Mouse (Mus musculus): ENCODE data around the gene Parvg. TPM values are rescaled to one million over a fixed set of nuclear protein-coding genes. Genes with fewer than 3 reads are reported as not detected.

Gene Parvg
- total and polyA plus RNA-seq, 3 experiments = 58.8 to 142 TPM; not detected in 1

GRCm38 (mm10) chr15:84294391-84294790 is 29.4 kb upstream of the Parvg start:
- DNase-seq (ENCODE audit: low read depth, low spot score) = no peak

GRCm38 (mm10) chr15:84295225-84295624 is 28.6 kb upstream of the Parvg start:
- TF ChIP-seq MEF2A (IDR thresholded peaks at IDR 0.05; ENCODE audit: extremely low read depth, insufficient replicate concordance, low read depth, low read length, poor library complexity, severe bottlenecking) (no peak), MAFK (IDR thresholded peaks at IDR 0.05; ENCODE audit: borderline replicate concordance, low read depth, low read length) (no peak), MYC (IDR thresholded peaks at IDR 0.05; ENCODE audit: low read depth, low read length) (no peak), ETS1 (IDR thresholded peaks at IDR 0.05; ENCODE audit: low read depth, low read length) (no peak), KAT2A (conservative IDR thresholded peaks at IDR 0.05; ENCODE audit: low read depth, low read length) (no peak)
- Histone ChIP-seq H3K4me1 (ENCODE audit: control insufficient read depth in 1 of 2, insufficient read depth in 2 of 2, low read length in 2 of 2) (no peaks in the 10 kb centered on the region), H3K27ac (ENCODE audit: control insufficient read depth, low read depth, low read length) (no peak overlapping the region), H3K4me3 (ENCODE audit: control insufficient read depth in 1 of 2, insufficient read depth in 1 of 2, low read depth in 2 of 2, low read length in 2 of 2) (no peak overlapping the region), H3K27me3 (ENCODE audit: control insufficient read depth in 1 of 2, insufficient read depth in 2 of 2, low read length in 2 of 2) (no peaks in the 10 kb centered on the region), H3K79me2 (ENCODE audit: control insufficient read depth, insufficient read depth, low read length, poor library complexity) (no peaks in the 10 kb centered on the region), H3K36me3 (ENCODE audit: control insufficient read depth in 1 of 2, insufficient read depth in 2 of 2, low read length in 2 of 2) (no peaks in the 10 kb centered on the region), H3K9ac (ENCODE audit: control insufficient read depth, low read depth, low read length, poor library complexity, severe bottlenecking) (no peak overlapping the region), H3K9me3 (replicated peaks; ENCODE audit: insufficient read depth, low read length) (no peaks in the 10 kb centered on the region)
- DNase-seq (ENCODE audit: low read depth, low spot score) = no peak

More at GRCm38 (mm10) chr15:84294391-84294790, 29.4 kb upstream of the Parvg start:
- Histone ChIP-seq H3K79me2 (ENCODE audit: control insufficient read depth, insufficient read depth, low read length, poor library complexity) (no peaks in the 10 kb centered on the region), H3K27ac (ENCODE audit: control insufficient read depth, low read depth, low read length) (no peak overlapping the region), H3K9ac (ENCODE audit: control insufficient read depth, low read depth, low read length, poor library complexity, severe bottlenecking) (no peak overlapping the region), H3K27me3 (ENCODE audit: control insufficient read depth in 1 of 2, insufficient read depth in 2 of 2, low read length in 2 of 2) (no peaks in the 10 kb centered on the region), H3K4me1 (ENCODE audit: control insufficient read depth in 1 of 2, insufficient read depth in 2 of 2, low read length in 2 of 2) (no peaks in the 10 kb centered on the region), H3K4me3 (ENCODE audit: control insufficient read depth in 1 of 2, insufficient read depth in 1 of 2, low read depth in 2 of 2, low read length in 2 of 2) (no peak overlapping the region), H3K9me3 (replicated peaks; ENCODE audit: insufficient read depth, low read length) (no peaks in the 10 kb centered on the region), H3K36me3 (ENCODE audit: control insufficient read depth in 1 of 2, insufficient read depth in 2 of 2, low read length in 2 of 2) (no peaks in the 10 kb centered on the region)
- TF ChIP-seq E2F4 (IDR thresholded peaks at IDR 0.05; ENCODE audit: borderline replicate concordance, low read depth, low read length) (no peak), MYC (IDR thresholded peaks at IDR 0.05; ENCODE audit: low read depth, low read length) (no peak), MAFK (IDR thresholded peaks at IDR 0.05; ENCODE audit: borderline replicate concordance, low read depth, low read length) (no peak), GABPA (IDR thresholded peaks at IDR 0.05; ENCODE audit: low read depth, low read length) (no peak), RAD21 (IDR thresholded peaks at IDR 0.05; ENCODE audit: low read depth, low read length) (no peak), POLR2A (IDR thresholded peaks at IDR 0.05; ENCODE audit: control insufficient read depth in 1 of 2, insufficient read depth in 1 of 2, low read depth in 1 of 2, low read length in 2 of 2, poor library complexity in 1 of 2) (no peak), USF1 (IDR thresholded peaks at IDR 0.05; ENCODE audit: low read depth, low read length) (no peak), CHD2 (IDR thresholded peaks at IDR 0.05; ENCODE audit: low read length) (no peak), NRF1 (IDR thresholded peaks at IDR 0.05; ENCODE audit: insufficient read depth, low read depth, low read length, poor library complexity, severe bottlenecking) (no peak), UBTF (IDR thresholded peaks at IDR 0.05; ENCODE audit: borderline replicate concordance, insufficient read depth, low read depth, low read length) (no peak), MYB (IDR thresholded peaks at IDR 0.05; ENCODE audit: low read depth, low read length) (no peak), HCFC1 (IDR thresholded peaks at IDR 0.05; ENCODE audit: low read depth, low read length) (no peak), MEF2A (IDR thresholded peaks at IDR 0.05; ENCODE audit: extremely low read depth, insufficient replicate concordance, low read depth, low read length, poor library complexity, severe bottlenecking) (no peak), SIN3A (IDR thresholded peaks at IDR 0.05; ENCODE audit: low read length) (no peak), TAL1 (IDR thresholded peaks at IDR 0.05; ENCODE audit: low read length) (no peak)

All from MEL (cell line).